Mouse (Mus musculus) kidney, embryonic 16.5 days (tissue): ENCODE results near the gene Slc5a4a. TPM values are rescaled to one million over a fixed set of nuclear protein-coding genes. Genes with fewer than 3 reads are reported as not detected.

Experiments
- ATAC-seq: fragments of 200-750 bp; cut with Nextera tagmentation; 2 replicates; pipeline ENCODE4 v1.8.0; 2017; ENCODE audit warnings: moderate TSS enrichment; ENCODE audit not compliant: low FRiP score, low TSS enrichment
- H3K27ac ChIP-seq: fragments of 300-500 bp; sonication (generic); 2 replicates; pipeline ENCODE4 v1.5.1; 2014; ENCODE audit warnings: low read length
- H3K27me3 ChIP-seq: fragments of 300-500 bp; sonication (generic); 2 replicates; pipeline ENCODE4 v1.6.1; 2014; ENCODE audit warnings: low read length, control low read depth, mixed read lengths; ENCODE audit not compliant: insufficient read depth
- H3K36me3 ChIP-seq: fragments of 300-500 bp; sonication (generic); 2 replicates; pipeline ENCODE4 v1.6.1; 2014; ENCODE audit warnings: low read length, control low read depth, mixed read lengths; ENCODE audit not compliant: insufficient read depth
- H3K4me1 ChIP-seq: fragments of 300-500 bp; sonication (generic); 2 replicates; pipeline ENCODE4 v1.6.1; 2014; ENCODE audit warnings: low read length, control low read depth, mixed read lengths; ENCODE audit not compliant: insufficient read depth
- H3K4me2 ChIP-seq: fragments of 300-500 bp; sonication (generic); replicated peaks from 2 replicates; pipeline ENCODE4 v1.6.1; 2014; ENCODE audit warnings: low read depth, low read length
- H3K4me3 ChIP-seq: fragments of 300-500 bp; sonication (generic); 2 replicates; pipeline ENCODE4 v1.5.1; 2014; ENCODE audit warnings: mild to moderate bottlenecking, low read length
- H3K9ac ChIP-seq: fragments of 300-500 bp; sonication (generic); replicated peaks from 2 replicates; pipeline ENCODE4 v1.6.1; 2014; ENCODE audit warnings: low read length
- H3K9me3 ChIP-seq: fragments of 300-500 bp; sonication (generic); 2 replicates; pipeline ENCODE4 v1.6.1; 2016; ENCODE audit warnings: low read length, control low read depth
- WGBS: fragments of 180-500 bp; shearing (Covaris S2); extraction: QIAGEN DNeasy Blood & Tissue Kit; methylation state at CpG from one replicate; pipeline ENCODE4 v1.1.7; 2014; 5-methylcytosine and 5-hydroxymethylcytosine counted together
- polyA plus RNA-seq: library from polyadenylated mRNA; unstranded; fragments of >200 nt; fragmentation: Nextera tagmentation; extraction: Ambion mirVana; gene quantifications from 2 replicates; pipeline ENCODE4 v1.2.1, GENCODE M21; 2015

Gene Slc5a4a
- polyA plus RNA-seq, 1 experiment from 2014 or later: not detected

GRCm38 (mm10) chr10:76210806-76211205 is 63.6 kb downstream of the Slc5a4a start:
- 92% methylated on average over 7 of the region's 7 CpGs for WGBS
- H3K27me3 ChIP-seq: no peaks in the 10 kb centered on the region
- no peak overlapping the region for H3K9ac ChIP-seq
- H3K9me3 ChIP-seq: peaks cover 15% of the 10 kb centered on the region
- H3K27ac ChIP-seq: no peak overlapping the region
- H3K4me3 ChIP-seq: no peak overlapping the region
- H3K36me3 ChIP-seq: peaks cover 47% of the 10 kb centered on the region
- ATAC-seq: no peak
- no peaks in the 10 kb centered on the region for H3K4me1 ChIP-seq
- H3K4me2 ChIP-seq: no peak overlapping the region

- ATAC-seq: no peak
- Histone ChIP-seq H3K9ac (no peak overlapping the region), H3K36me3 (peaks cover 59% of the 10 kb centered on the region), H3K4me3 (no peak overlapping the region), H3K27me3 (no peaks in the 10 kb centered on the region), H3K4me1 (no peaks in the 10 kb centered on the region), H3K27ac (no peak overlapping the region), H3K9me3 (peaks cover 15% of the 10 kb centered on the region), H3K4me2 (no peak overlapping the region)
- WGBS: 92% methylated on average over 6 of the region's 6 CpGs
Observed at GRCm38 (mm10) chr10:76212121-76212520, 64.9 kb downstream of the Slc5a4a start.

GRCm38 (mm10) chr10:76214161-76214560 is 66.9 kb downstream of the Slc5a4a start:
- peaks cover 62% of the 10 kb centered on the region for H3K36me3 ChIP-seq
- WGBS: 90% methylated on average over 4 of the region's 4 CpGs
- ATAC-seq: no peak
- H3K4me3 ChIP-seq: no peak overlapping the region
- H3K9me3 ChIP-seq: peaks cover 15% of the 10 kb centered on the region
- no peak overlapping the region for H3K9ac ChIP-seq
- H3K4me1 ChIP-seq: no peaks in the 10 kb centered on the region
- no peaks in the 10 kb centered on the region for H3K27me3 ChIP-seq
- no peak overlapping the region for H3K4me2 ChIP-seq
- H3K27ac ChIP-seq: no peak overlapping the region

- no peak overlapping the region for H3K27ac ChIP-seq
- 94% methylated on average over 17 of the region's 17 CpGs for WGBS
- no peaks in the 10 kb centered on the region for H3K4me1 ChIP-seq
Observed at GRCm38 (mm10) chr10:76217056-76217455, 69.8 kb downstream of the Slc5a4a start.

GRCm38 (mm10) chr10:76218240-76218639 is 71.0 kb downstream of the Slc5a4a start:
- ATAC-seq: no peak

More at GRCm38 (mm10) chr10:76217056-76217455, 69.8 kb downstream of the Slc5a4a start:
- no peak overlapping the region for H3K4me3 ChIP-seq
- peaks cover 64% of the 10 kb centered on the region for H3K36me3 ChIP-seq
- no peak overlapping the region for H3K4me2 ChIP-seq
- H3K27me3 ChIP-seq: no peaks in the 10 kb centered on the region
- peaks cover 15% of the 10 kb centered on the region for H3K9me3 ChIP-seq
- H3K9ac ChIP-seq: no peak overlapping the region
- ATAC-seq: no peak

GRCm38 (mm10) chr10:76225944-76226343 is 78.7 kb downstream of the Slc5a4a start:
- Histone ChIP-seq H3K27me3 (no peaks in the 10 kb centered on the region), H3K9ac (no peak overlapping the region), H3K4me3 (no peak overlapping the region), H3K4me2 (no peak overlapping the region), H3K27ac (no peak overlapping the region), H3K36me3 (peaks cover 31% of the 10 kb centered on the region), H3K4me1 (no peaks in the 10 kb centered on the region), H3K9me3 (no peaks in the 10 kb centered on the region)
- 91% methylated on average over 11 of the region's 11 CpGs for WGBS
- ATAC-seq: no peak

More at GRCm38 (mm10) chr10:76218240-76218639, 71.0 kb downstream of the Slc5a4a start:
- H3K36me3 ChIP-seq: peaks cover 70% of the 10 kb centered on the region
- no peak overlapping the region for H3K4me2 ChIP-seq
- no peak overlapping the region for H3K27ac ChIP-seq
- no peaks in the 10 kb centered on the region for H3K27me3 ChIP-seq
- no peak overlapping the region for H3K4me3 ChIP-seq
- peaks cover 15% of the 10 kb centered on the region for H3K9me3 ChIP-seq
- no peak overlapping the region for H3K9ac ChIP-seq
- WGBS: 81% methylated on average over 9 of the region's 9 CpGs
- H3K4me1 ChIP-seq: no peaks in the 10 kb centered on the region

- Histone ChIP-seq H3K27ac (no peak overlapping the region), H3K4me1 (no peaks in the 10 kb centered on the region), H3K27me3 (no peaks in the 10 kb centered on the region), H3K9ac (no peak overlapping the region), H3K36me3 (peaks cover 9% of the 10 kb centered on the region; the same call in 1 of the 2 replicates), H3K4me2 (no peak overlapping the region), H3K9me3 (no peaks in the 10 kb centered on the region), H3K4me3 (no peak overlapping the region)
- WGBS: 73% methylated on average over 1 of the region's 1 CpGs
- no peak for ATAC-seq
Observed at GRCm38 (mm10) chr10:76229627-76230026, 82.4 kb downstream of the Slc5a4a start.

- WGBS: under 1% methylated on average over 47 of the region's 47 CpGs
- ATAC-seq: peak; percentile 98
- H3K4me3 ChIP-seq: peak within 1 kb of the TSS; percentile 72
- peak within 1 kb of the TSS; percentile 68 for H3K4me2 ChIP-seq
- peaks cover 11% of the 10 kb centered on the region; the same call in 1 of the 2 replicates for H3K4me1 ChIP-seq
- H3K36me3 ChIP-seq: no peaks in the 10 kb centered on the region
- H3K27ac ChIP-seq: peak within 1 kb of the TSS; percentile 87
- no peaks in the 10 kb centered on the region for H3K9me3 ChIP-seq
- H3K27me3 ChIP-seq: no peaks in the 10 kb centered on the region
- peak within 1 kb of the TSS; percentile 74 for H3K9ac ChIP-seq
Observed at GRCm38 (mm10) chr10:76237341-76238225, 90.3 kb downstream of the Slc5a4a start, which contains the start of gene Prmt2. Gene Prmt2, minus strand, starts transcription at chr10:76237865.
